Mouse (Mus musculus) lung, postnatal 10 days (tissue): ENCODE data around the gene Chrm3.

ENCODE experiments used
- DNase-seq: peaks from one replicate; pipeline ENCODE4 v3.0.0; 2021

The Chrm3 gene

DNA sequence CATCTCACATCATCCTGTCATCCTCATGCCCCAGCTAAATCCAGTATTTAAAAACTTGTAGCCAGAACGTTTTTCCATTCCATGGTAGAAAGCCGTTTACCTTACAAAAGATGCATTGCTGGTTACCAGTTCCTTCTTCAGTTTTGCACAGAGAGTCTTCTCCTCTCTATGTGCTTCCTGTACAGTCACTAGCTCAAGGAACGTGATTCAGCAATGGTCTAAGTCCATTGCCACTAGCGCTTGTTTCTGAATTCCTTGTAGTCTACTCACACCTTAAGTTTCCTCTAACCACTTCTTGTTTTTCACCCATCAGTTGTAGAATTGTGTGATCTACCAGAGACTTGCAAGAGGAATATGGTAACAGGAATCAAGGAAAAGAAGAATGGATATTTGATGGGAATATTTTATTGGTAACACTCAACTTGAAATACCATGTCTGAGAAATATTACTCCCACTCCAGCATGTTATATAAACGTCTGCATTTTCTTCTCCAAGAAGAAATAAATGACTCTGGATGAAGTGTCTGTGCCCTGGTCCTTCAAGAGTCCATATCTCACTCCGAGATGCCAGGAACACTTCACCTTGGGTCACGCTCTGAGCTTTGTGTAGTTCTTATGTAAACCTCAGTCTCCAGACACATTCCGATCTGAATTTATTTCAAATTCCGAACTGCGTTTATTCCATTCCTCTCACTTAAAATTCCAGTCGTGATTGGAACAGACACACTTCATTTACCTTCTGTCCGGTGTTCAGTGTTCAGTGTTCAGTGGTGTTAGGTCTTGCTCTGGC is 293.6 kb downstream of the Chrm3 start:
- DNase-seq, result no peak

DNA sequence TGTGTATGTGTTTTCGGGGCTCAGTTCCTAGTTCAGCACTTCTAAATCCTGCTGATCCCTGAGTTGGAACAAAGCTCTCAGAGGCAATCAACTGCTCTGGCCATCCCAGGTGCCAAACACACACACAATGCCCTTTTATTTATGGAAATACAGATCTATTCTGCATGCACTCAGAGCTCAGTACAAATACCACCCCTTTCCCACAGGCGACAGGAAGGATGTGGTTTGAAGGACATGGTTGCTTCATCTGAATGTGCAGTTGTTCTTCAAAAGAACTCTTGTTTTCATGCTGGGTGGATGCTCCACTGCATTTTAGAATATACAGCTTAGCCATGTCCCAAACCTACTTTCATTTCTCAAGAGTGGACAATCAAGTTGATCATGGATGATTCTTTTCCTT is 294.9 kb downstream of the Chrm3 start:
- DNase-seq, result no peak

DNA sequence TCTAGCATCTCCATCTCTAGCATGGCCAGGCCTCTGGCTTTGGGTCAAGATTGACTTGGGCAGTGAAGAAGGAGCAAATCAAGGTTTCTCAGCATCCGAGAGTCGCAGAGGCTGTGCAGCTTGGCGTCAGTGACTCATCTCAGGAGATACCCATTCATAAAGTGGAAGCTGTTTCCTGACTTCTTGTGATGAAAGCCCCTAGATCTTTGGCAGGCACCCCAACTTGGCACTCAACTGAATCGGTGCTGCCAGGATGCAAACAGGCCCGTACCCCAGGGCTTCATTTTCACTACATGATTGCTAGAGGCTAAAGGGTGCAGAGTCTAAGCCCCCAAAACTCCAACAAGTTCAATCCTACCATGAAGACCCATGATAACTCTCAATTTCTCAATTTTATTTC is 298.0 kb downstream of the Chrm3 start:
- peak; percentile 22 for DNase-seq

DNA sequence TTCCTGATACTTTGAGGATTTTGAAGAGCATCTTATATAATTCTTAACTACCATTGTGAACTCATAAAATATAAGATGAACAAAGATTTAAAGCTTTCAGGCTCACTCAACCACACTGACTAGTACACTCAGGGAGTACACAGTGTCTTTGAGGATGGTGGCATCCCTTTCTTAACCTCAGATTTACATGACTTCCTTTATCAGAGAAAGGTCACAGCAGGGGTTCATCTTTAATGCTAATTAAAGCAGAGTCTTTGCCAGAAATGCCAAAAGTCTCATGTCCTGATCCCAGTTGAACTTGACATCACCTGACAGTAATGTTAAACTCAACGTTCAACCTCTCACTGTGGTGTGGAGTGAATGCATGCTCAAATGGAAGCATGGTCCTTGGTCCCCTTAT is 301.7 kb downstream of the Chrm3 start:
- no peak for DNase-seq

DNA sequence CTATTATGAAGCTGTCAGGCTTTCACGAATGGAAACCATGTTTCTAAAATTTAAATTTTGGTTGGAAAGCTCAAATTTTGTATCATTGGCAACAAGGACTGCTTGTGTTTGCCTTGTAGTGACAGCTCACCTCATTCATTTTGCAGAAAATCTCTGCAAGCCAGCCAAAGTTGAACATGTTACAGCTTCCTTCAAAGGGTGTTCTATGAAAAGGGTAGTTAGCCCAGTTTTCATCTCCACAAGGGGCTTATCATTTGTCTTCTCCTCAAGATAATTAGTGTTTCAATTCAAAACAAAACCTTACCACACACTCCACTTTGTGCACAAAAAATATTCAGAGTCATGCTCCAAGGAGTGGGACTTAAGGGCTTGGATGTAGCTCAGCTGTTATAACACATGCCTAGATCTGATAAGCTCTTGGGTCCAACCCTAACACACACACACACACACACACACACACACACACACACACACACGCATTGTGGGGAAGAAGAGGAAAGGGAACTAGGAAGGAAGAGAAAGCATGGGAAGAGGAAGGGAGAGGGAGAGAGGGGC is 302.9 kb downstream of the Chrm3 start:
- peak; percentile 48 for DNase-seq

DNA sequence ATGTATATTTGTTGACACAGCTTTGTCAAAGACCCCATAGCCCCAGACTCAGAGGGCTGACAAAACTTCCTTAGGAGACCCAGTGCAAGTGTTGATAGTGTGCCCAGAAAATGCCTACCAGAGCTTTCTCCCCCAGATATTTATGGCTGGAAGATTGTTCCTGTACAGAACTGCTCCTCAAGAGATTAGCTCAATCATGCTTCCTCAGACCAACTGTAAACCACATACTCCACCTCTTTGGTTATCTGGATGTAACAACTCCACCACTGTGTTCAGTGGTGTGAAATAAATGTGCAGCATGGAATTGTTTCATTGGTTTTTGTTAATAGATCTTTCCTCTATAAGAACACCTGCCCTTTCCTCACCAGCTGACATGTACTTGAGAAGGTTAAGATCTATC is 306.6 kb downstream of the Chrm3 start:
- no peak for DNase-seq

DNA sequence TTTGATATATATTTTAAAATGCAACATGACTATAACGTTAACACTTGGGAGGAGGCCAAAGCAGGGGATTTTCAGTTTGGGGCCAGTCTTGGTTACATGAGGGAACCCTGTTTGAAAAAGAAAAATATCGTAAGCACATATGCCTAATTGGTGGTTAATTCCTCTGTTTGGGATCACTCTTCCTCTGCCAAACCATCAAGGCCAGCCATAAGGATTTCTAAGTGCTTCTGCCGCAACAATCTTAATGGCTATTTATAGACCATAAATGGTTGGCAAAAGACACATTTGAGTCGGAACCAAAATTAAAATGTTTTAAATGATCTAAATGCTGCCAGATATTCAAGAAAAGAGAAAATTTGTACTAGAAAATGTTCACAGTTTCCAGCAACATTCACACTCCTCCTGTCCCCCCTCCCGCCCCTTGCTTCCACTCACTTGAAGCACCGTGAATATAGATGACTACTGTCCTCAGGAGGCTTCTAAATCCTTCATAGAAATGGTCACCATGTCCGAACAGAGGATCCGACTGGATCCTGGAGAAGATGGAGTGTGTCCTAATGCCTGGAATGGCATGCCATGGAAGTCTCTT is 307.3 kb downstream of the Chrm3 start:
- DNase-seq, result no peak

DNA sequence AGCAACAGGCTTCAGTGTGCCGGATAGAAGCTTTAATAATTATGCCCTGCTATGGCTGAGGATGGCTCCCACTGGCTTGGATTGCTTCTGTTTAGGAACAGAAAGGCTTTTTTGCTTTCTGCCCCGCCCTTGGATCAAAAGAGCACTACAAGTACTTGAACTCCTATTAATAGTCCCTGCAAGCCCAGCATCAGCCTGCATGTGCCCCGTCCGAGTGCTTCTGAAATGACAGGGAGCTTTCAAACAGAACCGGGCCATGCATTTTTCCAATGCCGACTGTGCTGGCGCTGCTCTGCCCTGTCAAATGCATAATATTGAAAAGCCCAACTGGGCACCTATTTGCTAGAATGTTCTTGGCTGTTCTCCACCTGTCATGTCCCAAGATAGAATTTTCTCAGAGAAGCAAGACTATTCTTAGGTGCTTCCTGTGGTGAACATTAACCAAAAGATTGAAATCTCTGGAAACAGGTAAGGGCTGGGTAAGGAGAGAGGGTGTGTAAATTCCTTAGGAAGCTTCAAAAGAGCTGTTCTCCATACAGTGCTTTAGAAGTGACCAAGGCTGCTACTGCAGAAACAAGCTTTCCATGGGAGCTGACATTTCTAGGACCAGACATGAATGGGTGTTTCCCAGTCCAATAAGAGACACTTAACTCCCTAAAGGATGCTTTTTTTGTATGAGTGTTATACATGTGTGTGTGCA is 314.8 kb downstream of the Chrm3 start:
- DNase-seq, result peak; percentile 6

DNA sequence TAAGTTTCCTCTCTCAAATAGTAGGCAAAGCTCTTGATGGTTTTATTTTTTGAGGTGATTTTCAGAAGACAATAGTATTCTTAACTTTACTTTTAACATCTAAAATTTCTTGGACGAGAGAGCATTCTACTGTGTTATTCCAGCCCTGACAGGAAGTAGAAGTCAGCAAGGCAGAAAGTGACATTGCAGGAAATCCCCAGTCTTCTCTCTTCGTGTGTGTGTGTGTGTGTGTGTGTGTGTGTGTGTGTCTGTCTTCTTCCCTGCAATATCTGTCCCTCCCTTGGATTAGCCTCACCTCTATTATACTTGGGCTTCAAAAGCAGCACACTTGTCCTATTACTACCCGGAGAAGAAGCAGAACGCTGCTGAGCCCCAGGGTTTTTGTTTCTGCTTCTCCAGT is 316.6 kb downstream of the Chrm3 start:
- no peak for DNase-seq

DNA sequence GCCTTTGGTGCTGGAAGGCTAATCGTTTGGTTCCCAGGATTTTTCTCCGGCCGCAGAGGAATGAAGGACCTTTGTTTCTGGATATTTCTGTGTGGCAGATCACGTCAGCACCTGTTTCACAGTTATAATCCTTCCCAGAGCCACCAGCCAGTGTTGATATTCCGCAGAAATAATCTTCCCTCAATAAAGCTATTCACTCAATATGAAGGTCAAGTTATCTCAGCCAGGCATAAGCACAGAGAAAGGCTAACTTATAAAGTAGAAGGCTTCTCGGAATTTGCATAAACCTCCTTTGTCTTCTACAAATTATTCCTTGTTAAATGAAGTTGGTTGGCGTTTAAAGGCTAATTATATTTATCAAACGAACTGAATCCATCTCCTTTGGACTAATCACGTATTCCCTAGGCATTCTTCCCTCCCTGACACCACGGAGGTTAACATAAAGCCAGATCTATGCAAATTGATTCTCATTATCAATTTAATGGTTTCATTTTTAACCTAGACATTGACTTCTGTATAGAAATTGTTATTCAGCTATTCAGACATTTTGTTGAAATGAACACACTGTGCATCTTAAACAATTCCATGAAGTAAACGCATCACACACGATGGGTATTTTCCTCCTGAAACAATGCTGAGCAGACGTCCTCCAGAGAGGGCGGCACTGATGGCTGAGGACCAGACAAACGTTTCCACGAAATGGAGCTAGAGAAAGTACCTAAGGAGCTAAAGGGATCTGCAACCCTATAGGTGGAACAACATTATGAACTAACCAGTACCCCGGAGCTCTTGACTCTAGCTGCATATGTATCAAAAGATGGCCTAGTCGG is 326.9 kb downstream of the Chrm3 start:
- DNase-seq, result no peak

DNA sequence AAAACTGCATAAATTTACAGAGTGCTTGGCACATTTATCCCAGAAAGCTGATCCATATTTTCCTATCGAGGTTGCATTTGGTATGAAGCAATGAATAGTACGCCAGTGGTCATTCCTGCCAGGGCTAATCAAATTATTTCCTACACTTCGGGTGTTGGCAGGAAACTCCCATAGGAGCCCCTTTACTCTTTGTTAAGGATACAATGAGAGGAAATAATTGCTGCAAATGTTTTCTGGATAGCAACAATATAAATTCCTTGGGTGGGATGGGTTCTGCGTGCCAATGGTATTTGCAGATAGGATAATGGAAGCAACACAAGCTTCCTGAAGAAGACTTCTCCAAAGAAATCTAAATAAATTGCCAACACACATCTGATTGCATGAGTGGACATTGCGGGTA is 329.1 kb downstream of the Chrm3 start:
- peak; percentile 12 for DNase-seq

DNA sequence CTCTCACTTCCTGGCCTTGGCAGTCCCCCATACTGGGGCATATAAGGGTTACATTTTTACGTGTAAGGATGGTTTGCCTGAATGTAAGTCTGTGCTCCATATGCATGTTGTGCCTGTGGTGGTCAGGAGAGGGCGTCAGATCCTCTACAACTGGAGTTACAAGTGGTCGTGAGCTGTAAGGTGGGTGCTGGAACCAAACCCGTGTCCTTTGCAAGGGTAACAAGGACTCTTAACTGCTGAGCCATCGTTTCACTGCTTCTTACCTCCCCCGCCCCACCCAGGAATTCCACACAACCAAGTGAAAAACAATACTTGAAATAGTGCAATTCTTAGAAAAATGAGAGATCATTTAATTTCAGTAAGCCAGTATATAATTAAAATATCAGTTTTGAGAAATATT is 330.7 kb downstream of the Chrm3 start:
- DNase-seq, result no peak

DNA sequence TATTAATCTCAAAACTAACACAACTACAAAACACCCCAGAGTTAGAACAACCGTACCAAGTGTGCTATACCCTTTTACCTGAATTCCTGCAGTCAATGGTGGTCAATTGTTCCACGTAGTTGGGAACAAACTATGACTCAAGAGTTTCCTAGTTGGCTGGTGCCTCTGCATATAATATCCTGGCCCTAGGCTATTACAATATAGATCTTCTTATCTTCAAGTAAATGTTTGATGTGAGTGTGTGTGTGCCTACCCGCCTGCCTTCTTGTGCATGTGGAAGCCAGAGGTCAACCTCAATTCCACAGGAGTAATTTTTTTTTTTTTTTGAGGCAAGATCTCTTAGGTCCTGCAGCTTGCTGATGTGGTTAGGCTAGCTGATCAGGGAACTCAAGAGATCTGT is 335.5 kb downstream of the Chrm3 start:
- no peak for DNase-seq

DNA sequence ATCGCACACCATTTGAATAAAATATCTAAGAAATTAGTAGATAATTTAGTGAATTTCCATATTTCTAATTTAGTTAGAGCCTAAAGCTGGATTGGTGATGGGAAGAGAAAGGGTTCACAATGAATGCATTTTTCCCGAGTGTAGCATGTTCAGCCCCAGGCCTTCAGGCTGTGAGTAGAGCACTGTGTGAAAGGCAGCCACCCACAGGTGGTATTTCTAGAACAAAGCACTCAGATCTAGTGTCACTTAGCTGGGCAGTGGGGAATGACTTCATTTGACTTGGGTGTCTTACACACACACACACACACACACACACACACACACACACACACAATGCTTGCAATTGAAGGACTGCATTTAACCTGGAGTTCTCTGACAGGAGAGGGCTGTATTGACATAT is 337.5 kb downstream of the Chrm3 start:
- DNase-seq, result no peak

DNA sequence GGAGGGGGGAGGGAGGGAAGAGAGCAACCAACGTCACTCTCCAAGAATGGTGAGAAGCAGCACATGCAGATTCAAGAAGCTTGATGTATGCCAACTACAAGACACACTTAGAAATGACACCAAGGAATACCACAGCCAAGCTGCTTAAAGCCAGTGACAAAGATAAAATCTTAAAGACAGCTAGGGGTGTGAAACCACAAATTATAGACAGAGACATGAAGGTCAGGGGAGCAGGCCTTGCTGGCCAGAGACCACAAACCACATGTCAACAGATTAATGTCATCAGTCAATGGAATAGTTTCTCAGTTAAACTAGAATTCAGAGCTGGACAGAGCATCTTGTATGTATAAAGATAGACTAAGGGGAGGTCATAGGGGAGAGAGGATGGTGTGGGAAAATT is 341.4 kb downstream of the Chrm3 start:
- DNase-seq, result peak; percentile 12

DNA sequence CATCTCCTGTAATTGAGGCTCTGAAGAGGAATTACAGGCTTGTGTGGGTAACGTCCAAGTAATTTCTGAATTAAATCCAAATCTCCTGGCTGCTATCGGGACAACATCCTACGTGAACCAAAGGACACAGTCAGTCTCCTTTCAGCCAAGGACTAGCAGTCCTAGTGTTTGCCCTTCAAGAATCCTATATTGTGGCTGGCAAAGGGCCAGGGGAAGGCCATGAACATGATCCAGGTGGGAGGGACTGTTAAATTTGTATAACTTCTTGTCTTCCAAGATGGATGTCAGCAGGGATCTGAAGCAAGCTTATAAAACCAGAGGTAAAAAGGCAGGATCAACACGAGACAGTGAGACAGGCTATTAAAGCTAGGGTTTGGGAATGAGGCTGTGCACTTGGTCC is 357.7 kb downstream of the Chrm3 start:
- no peak for DNase-seq

DNA sequence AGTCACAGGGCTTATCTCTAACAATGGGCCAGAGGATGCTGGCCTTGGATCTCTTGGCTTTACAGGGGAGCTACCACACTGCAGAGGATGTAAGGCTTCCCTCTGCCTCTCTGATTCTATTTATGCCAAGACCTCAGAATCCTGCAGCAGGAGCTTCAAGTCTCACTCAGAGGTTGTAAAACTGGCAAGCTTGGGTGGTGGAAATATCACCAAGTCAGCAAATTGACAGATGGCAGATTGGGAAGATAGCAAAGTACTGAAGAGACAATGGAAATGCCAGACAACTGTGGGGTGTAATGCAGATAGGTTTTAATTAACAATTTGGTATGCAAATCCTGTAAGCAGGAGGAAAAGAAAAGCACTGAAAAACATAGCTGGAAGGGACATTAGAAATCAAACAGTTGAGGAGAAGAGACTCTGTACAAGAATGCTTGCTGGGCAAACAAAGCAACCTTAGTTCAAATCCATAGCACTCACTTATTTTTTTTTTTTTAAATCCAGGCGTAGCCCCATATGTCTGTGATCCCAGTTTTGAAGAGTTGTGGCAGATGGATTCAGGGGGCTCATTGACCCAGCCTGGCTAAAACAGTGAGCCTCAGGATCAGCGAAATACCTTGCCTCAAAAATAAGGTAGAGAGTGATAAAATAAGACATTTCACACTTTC is 362.9 kb downstream of the Chrm3 start:
- no peak for DNase-seq

DNA sequence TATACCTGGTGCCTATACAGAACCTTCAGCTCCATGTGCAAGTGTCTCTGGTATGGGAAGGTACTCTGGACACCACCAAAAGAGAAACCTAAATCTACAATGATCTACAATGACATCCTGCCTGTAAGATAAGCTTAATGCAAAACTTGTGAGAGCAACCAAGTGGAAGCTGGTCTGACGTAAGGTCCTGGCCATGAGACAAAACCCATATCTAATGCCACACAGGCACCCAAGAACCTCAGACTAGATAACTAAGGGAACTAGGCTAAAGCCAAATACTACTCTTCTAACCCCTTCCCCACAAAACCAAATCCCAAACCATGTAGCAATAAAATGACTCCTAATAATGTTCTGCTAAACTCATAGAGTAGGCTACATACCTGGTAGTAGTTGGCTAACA is 364.8 kb downstream of the Chrm3 start:
- DNase-seq, result no peak

DNA sequence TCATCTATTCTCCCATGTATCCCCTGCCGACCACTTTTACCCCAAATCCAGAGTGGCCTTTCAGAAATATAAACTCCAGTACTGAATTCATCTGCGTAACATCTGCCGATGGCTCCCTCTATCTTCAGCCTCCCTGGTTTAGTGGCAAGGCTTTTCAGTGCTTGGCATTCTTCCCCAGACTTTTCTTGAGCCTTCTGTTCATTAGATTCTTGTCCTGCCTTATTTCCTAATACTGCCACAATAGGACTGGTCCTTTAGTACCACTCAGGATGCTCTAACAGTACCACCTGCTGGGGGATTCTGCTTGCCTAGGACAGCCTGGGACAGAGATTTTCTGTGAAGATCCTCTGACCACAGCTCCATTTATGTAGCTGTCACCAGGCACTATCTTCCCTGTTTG is 367.1 kb downstream of the Chrm3 start:
- DNase-seq, result no peak

DNA sequence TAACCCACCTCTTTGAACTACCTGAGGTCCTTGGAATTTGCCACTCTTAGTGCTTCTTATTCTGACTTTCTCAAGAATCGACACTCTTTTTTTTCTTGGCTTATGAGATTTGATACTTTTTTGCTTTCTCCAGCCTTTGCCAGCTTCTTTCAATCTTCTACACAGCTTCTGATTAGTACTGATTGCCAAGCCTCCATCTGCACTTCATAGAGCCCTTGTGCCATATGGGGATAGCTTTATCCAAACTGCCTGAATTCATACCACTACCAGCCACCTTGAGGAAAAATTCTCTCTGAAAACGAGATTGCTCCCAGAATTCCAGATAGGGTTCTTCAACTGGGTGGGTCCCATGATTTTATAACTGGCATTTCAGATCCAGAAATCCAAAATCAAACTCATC is 368.0 kb downstream of the Chrm3 start:
- no peak for DNase-seq

DNA sequence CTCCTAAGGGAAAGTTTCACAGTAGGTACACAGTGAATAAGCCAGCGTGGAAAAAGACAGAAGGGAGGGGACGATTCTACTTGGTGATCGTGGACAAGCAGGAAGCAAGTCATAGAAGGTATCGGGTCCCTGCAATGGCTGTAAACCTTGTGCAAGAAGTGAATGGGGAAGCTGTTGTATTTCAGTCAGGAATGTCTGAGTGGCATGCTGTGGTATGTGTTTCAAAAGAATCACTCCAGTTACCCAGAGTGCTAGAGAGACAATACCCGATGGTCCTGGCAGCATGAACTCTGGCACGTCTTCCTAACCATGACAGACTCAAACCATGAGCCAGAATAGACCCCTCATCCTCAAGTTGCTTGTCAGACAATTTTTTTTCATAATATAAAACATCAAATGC is 375.0 kb downstream of the Chrm3 start:
- no peak for DNase-seq

DNA sequence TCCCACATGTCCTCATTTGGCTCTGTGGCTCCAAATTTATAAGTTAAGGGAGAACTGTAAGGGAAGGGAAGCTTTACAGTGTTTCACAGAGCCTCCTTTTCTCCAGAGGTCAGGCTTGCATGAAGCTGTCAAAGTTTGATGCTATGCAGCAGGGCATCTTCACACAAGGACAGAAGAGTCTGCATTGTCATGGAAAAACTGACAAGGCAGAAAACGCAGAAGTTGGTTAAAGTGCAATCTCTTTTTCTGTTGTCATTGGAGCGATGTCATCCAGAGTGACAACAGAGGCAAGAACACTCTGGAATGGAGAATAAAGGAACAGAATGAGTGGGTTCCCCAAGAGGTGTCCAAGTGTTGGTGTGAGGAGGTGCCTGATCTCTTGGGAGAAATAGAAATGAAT is 377.4 kb downstream of the Chrm3 start:
- no peak for DNase-seq

DNA sequence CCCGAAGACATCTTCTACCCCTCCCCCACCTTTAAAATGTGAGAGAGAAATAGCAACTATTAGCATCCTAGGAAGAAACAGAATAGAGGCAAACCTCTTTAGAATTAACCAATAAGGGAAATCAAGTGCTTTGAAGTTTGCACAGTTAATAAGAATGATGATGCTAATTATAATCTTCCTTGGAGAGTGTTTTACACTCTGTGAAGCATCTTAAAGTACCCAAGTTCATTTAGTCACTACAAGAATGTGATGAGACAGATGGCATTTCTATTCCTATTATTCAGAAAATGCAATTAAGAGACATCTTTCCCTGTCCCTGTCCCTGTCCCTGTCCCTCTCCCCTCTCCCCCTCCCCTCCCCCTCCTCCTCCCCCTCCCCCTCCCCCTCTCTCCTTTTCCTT is 382.9 kb downstream of the Chrm3 start:
- DNase-seq, result no peak
